Mouse (Mus musculus) forebrain, embryonic 11.5 days (tissue): ENCODE results near the gene Majin. TPM values are rescaled to one million over a fixed set of nuclear protein-coding genes. Genes with fewer than 3 reads are reported as not detected.

Experiments used
- ATAC-seq: fragments of 200-750 bp; cut with Nextera tagmentation; replicated peaks from 2 replicates; pipeline ENCODE4 v1.8.0; 2017; ENCODE audit warnings: moderate TSS enrichment; ENCODE audit not compliant: low FRiP score
- DNase-seq: peaks from one replicate; pipeline ENCODE4 v3.0.0-alpha.2; 2017; ENCODE audit warnings: low spot score
- H3K27ac ChIP-seq: fragments of 300-500 bp; sonication (generic); 2 replicates; pipeline ENCODE4 v1.5.1; 2014; ENCODE audit warnings: low read depth, low read length
- H3K27me3 ChIP-seq: fragments of 300-500 bp; sonication (generic); 2 replicates; pipeline ENCODE4 v1.6.1; 2014; ENCODE audit warnings: mild to moderate bottlenecking, low read length, mixed read lengths; ENCODE audit not compliant: control insufficient read depth, insufficient read depth
- H3K36me3 ChIP-seq: fragments of 300-500 bp; sonication (generic); 2 replicates; pipeline ENCODE4 v1.6.1; 2014; ENCODE audit warnings: mild to moderate bottlenecking, low read length, moderate library complexity, mixed read lengths; ENCODE audit not compliant: control insufficient read depth, insufficient read depth
- H3K4me1 ChIP-seq: fragments of 300-500 bp; sonication (generic); replicated peaks from 2 replicates; pipeline ENCODE4 v1.6.1; 2014; ENCODE audit warnings: low read length, mixed read lengths; ENCODE audit not compliant: control insufficient read depth, insufficient read depth
- H3K4me2 ChIP-seq: fragments of 300-500 bp; sonication (generic); 2 replicates; pipeline ENCODE4 v1.6.1; 2014; ENCODE audit warnings: low read depth, mild to moderate bottlenecking, low read length, moderate library complexity, mixed read lengths; ENCODE audit not compliant: severe bottlenecking
- H3K4me3 ChIP-seq: fragments of 300-500 bp; sonication (generic); 2 replicates; pipeline ENCODE4 v1.5.1; 2014; ENCODE audit warnings: low read depth, low read length
- H3K9ac ChIP-seq: fragments of 300-500 bp; sonication (generic); 2 replicates; pipeline ENCODE4 v1.6.1; 2014; ENCODE audit warnings: low read length
- H3K9me3 ChIP-seq: fragments of 300-500 bp; sonication (generic); 2 replicates; pipeline ENCODE4 v1.6.1; 2016; ENCODE audit warnings: low read length, mixed read lengths; ENCODE audit not compliant: control insufficient read depth
- WGBS: fragments of 180-500 bp; shearing (Covaris S2); extraction: QIAGEN DNeasy Blood & Tissue Kit; methylation state at CpG from one replicate; pipeline ENCODE4 v1.1.7; 2014; 5-methylcytosine and 5-hydroxymethylcytosine counted together
- polyA plus RNA-seq: library from polyadenylated mRNA; unstranded; fragments of >200 nt; fragmentation: Nextera tagmentation; extraction: Ambion mirVana; gene quantifications from 2 replicates; pipeline ENCODE4 v1.2.1, GENCODE M21; 2014

The Majin gene
- polyA plus RNA-seq = not detected in 2 replicates

DNA sequence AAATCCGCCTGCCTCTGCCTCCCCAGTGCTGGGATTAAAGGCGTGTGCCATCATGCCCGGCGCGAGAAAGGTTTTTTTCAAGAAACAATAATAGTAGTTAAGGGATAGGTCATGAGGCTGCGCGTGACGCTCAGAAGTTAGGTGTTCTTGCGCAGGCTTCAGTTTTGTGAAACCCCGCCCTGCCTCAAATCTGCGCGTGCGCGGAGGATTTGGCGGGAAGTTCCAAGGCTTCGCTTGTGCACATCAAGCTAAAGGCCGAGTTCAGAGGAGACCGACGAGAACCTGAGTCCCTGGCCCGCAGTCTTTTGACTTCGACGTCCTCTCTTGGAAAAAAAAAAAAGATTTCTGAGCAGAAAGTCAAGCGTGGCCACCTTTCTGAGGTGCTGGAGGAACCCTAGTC is at the start of gene Majin:
Gene Majin (plus strand): TSS at position 258 of the 400 bp plus-strand sequence.
- H3K9ac ChIP-seq = no peak within 1 kb of the TSS
- no peak within 1 kb of the TSS for H3K4me2 ChIP-seq
- H3K4me1 ChIP-seq = no peaks in the 10 kb centered on the region
- H3K4me3 ChIP-seq = no peak within 1 kb of the TSS
- H3K36me3 ChIP-seq = no peaks in the 10 kb centered on the region
- DNase-seq = no peak
- no peaks in the 10 kb centered on the region for H3K9me3 ChIP-seq
- ATAC-seq = no peak
- no peaks in the 10 kb centered on the region for H3K27me3 ChIP-seq
- H3K27ac ChIP-seq = no peak within 1 kb of the TSS
- WGBS = 89% methylated on average over 23 of the region's 23 CpGs

DNA sequence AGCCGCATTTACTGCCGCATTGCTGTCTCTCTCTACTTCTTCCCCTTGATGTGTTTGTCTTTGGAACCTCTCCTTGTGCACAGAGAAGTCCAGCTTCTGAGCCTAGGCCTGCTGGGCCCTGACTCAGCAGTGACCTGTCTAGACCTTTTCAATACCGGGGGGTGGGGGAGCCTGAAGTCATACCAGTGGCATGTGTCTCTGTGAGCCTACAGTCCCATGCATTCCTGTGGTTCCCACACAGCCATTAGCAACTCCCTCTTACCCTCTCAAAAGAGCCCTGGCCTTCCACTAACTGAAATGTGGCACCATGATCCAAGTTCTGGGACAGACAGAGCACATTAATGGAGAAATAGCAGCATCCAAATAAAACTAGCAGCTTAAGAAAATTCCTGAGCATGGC is 47.8 kb upstream of the Majin start:
- Histone ChIP-seq H3K9ac (no peak overlapping the region), H3K27ac (no peak overlapping the region), H3K4me3 (no peak overlapping the region), H3K4me2 (no peak overlapping the region), H3K4me1 (0 out of 2 replicates have a peak, but pooled peaks cover 6% of the 10 kb centered on the region), H3K27me3 (no peaks in the 10 kb centered on the region), H3K36me3 (no peaks in the 10 kb centered on the region), H3K9me3 (no peaks in the 10 kb centered on the region)
- DNase-seq (no peak), ATAC-seq (no peak)
- 87% methylated on average over 3 of the region's 3 CpGs for WGBS

DNA sequence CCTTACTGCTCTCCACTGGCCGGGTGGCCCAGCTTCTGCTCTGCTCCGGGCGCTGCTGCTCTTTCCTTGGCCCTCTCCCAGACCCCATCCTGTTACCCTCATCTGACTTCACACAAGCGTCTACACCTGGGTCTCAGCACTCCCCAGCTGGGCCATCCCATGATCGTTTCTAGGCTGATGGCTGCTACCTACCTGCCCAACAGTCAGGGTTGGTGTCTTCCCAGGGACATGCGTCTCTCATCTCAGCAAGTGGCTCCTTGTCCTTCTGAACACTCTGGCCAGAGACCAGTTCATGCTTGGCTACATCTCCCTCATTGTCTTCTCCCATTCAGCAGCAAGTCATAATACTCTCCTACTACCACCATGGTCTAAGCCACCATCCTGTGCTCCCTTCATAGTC is 44.5 kb upstream of the Majin start:
- DNase-seq (no peak), ATAC-seq (no peak)
- no peak overlapping the region; the same call in 1 of the 2 replicates for H3K27ac ChIP-seq
- no peaks in the 10 kb centered on the region for H3K9me3 ChIP-seq
- no peaks in the 10 kb centered on the region for H3K27me3 ChIP-seq
- H3K36me3 ChIP-seq = no peaks in the 10 kb centered on the region
- 90% methylated on average over 6 of the region's 6 CpGs for WGBS
- H3K4me2 ChIP-seq = peak overlapping the region; percentile 79
- no peak overlapping the region for H3K4me3 ChIP-seq
- H3K9ac ChIP-seq = peak overlapping the region; percentile 83; the same call in 1 of the 2 replicates
- H3K4me1 ChIP-seq = 0 out of 2 replicates have a peak, but pooled peaks cover 6% of the 10 kb centered on the region

DNA sequence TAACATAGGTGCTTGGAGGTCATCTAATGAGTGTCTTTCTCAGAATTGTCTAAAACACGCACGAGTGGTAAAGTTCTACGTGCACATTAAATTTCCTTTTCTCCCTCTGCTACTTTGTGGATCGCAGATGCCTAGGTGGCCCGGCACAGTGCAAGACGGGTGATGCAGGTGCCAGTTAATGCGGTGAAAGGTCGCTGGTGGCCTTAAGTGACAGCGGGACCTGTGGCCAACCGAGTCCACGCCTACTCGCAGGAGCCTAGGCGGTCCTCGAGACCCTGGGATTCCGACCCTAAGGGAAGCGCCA is 43.9 kb upstream of the Majin start:
- Histone ChIP-seq H3K27me3 (no peaks in the 10 kb centered on the region), H3K9me3 (no peaks in the 10 kb centered on the region), H3K4me3 (peak overlapping the region; percentile 68), H3K4me1 (0 out of 2 replicates have a peak, but pooled peaks cover 6% of the 10 kb centered on the region), H3K27ac (peak overlapping the region; percentile 97), H3K9ac (peak overlapping the region; percentile 83), H3K36me3 (no peaks in the 10 kb centered on the region), H3K4me2 (peak overlapping the region; percentile 79)
- no peak for DNase-seq
- 8% methylated on average over 16 of the region's 16 CpGs for WGBS
- no peak for ATAC-seq

DNA sequence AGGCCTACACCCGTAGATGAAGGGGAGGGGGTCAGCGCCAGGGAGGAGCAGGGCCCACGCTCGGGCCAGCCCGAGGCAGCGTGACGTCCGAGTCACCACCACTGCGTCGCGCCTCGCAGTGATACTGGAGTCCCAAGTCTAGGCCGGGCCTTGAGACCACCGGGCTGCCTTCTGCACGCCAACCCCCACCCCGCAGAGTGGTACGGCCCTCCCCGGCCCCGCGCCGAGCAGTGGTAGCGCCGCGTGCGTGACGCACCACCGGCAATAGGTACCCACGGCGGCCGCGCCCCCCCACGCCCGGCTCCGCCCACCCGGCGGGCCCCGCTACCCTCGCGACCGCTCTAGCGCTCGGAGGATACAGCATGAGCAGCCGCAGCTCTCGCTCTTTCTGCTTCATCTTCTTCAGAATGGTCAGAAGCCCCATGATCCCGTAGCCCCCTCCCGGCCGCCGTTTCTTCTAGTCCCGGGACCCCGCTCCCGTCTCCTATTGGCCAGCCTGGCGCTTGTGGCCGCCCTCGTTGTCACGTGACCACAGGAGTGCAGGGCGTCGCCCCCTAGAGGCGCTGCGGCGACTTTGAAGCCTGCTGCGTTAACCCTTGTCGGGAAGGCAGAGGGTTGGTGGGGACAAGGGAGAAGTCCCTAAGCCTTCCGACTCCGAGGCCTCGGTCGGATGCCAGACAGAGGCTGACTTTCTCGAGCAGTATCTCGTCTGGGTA is 43.4 kb upstream of the Majin start, which contains the start of gene Batf2:
Gene Batf2 (plus strand): TSS at position 306 of the 716 bp plus-strand sequence.
- peak; percentile 93 for ATAC-seq
- Histone ChIP-seq H3K4me2 (peak within 1 kb of the TSS; percentile 79), H3K27ac (peak within 1 kb of the TSS; percentile 97), H3K9ac (peak within 1 kb of the TSS; percentile 83), H3K27me3 (no peaks in the 10 kb centered on the region), H3K9me3 (no peaks in the 10 kb centered on the region), H3K4me1 (0 out of 2 replicates have a peak, but pooled peaks cover 6% of the 10 kb centered on the region), H3K36me3 (no peaks in the 10 kb centered on the region), H3K4me3 (peak within 1 kb of the TSS; percentile 68)
- WGBS = under 1% methylated on average over 68 of the region's 68 CpGs
- peak; percentile 97 for DNase-seq

DNA sequence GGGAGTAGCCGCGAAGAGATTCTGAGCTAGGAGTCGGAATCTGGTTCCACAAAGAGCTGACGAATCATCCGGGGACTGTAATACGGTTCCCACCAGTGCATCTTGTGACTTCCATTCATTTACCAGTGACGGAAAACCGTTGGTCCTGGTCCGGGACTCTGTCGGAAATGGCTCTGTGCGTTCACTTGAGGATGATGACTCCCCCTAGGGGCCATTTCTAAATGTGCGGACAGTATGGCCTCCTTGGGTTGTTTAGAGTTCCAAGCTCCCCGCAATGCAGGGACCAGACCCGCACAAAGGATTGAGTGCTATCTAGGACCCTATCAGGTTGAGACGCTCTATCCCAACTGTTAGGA is 42.8 kb upstream of the Majin start, which contains the start of gene Arl2:
Gene Arl2 (minus strand): TSS at position 155 of the 356 bp plus-strand sequence.
- ATAC-seq (peak; percentile 72), DNase-seq (peak; percentile 87)
- 2% methylated on average over 15 of the region's 15 CpGs for WGBS
- peak within 1 kb of the TSS; percentile 79 for H3K4me2 ChIP-seq
- peak within 1 kb of the TSS; percentile 97 for H3K27ac ChIP-seq
- H3K9ac ChIP-seq = peak within 1 kb of the TSS; percentile 83
- H3K4me3 ChIP-seq = peak within 1 kb of the TSS; percentile 68
- no peaks in the 10 kb centered on the region for H3K36me3 ChIP-seq
- 0 out of 2 replicates have a peak, but pooled peaks cover 6% of the 10 kb centered on the region for H3K4me1 ChIP-seq
- H3K9me3 ChIP-seq = no peaks in the 10 kb centered on the region
- H3K27me3 ChIP-seq = no peaks in the 10 kb centered on the region

DNA sequence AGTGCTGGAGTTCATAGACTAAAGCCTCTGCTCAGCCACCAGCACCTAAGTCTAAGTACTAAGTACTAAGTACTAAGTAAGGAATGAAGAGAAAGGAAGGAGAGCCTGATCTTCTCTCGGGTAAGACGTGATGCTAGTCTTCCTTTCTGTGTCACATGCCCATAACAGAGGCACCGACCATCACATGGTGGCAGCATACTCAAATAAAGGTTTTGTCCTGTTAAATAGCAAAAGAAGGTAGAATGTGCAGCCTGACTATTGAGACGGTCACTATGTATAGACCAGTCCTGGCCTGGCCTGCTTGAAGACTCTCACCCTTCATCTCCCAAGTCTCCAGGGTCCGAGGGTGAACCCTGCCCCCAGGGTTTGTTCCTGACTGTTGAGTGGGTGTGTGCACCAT is 39.3 kb upstream of the Majin start:
- ATAC-seq (no peak), DNase-seq (no peak)
- Histone ChIP-seq H3K36me3 (no peaks in the 10 kb centered on the region), H3K9me3 (no peaks in the 10 kb centered on the region), H3K9ac (no peak overlapping the region), H3K27me3 (no peaks in the 10 kb centered on the region), H3K4me3 (no peak overlapping the region), H3K27ac (no peak overlapping the region), H3K4me2 (no peak overlapping the region), H3K4me1 (0 out of 2 replicates have a peak, but pooled peaks cover 4% of the 10 kb centered on the region)
- 86% methylated on average over 5 of the region's 5 CpGs for WGBS

DNA sequence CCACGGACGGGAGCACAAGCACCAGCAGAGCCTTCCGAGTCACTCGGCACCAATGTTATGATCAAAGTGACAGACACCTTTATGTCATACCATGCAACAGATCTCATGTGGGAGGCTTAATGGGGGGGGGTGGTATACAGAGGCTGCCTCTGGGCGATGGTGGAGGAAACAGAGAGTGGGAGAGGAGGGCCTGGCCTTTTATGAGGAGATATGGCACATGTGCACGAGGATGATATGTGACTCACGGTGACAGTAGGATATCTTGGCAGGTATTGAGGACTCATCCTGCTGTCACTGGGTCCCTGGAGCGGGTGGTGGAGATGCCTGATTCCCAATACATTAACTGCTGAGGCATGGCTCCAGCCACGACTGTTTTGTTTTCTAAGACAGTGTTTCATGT is 29.0 kb upstream of the Majin start:
- DNase-seq = no peak
- no peak for ATAC-seq
- Histone ChIP-seq H3K9me3 (no peaks in the 10 kb centered on the region), H3K4me1 (no peaks in the 10 kb centered on the region), H3K9ac (no peak overlapping the region), H3K36me3 (no peaks in the 10 kb centered on the region), H3K27me3 (no peaks in the 10 kb centered on the region), H3K4me2 (no peak overlapping the region), H3K4me3 (no peak overlapping the region), H3K27ac (no peak overlapping the region)
- WGBS = 85% methylated on average over 9 of the region's 9 CpGs

DNA sequence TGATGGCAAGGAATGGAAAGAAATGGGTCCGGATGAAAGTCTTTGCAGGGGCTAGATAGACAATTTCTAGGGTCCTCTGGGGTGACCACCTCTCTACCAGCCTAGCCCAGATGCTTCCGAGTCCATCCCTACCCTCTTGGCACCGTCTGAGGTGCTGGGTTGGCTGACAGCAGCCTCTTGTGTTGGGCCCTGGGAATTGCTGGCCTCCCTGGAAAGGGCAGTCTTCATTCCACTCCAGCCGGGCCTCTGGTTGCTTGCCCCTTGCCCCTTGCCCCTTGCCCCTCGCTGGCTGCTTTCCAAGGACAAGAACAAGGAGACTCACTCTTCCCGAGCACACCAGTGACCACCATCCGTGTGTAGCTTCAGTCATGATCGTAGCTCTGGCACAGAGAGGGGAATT is 27.8 kb upstream of the Majin start:
- no peaks in the 10 kb centered on the region for H3K36me3 ChIP-seq
- 68% methylated on average over 8 of the region's 8 CpGs for WGBS
- H3K27me3 ChIP-seq = no peaks in the 10 kb centered on the region
- no peak overlapping the region for H3K9ac ChIP-seq
- DNase-seq (no peak), ATAC-seq (no peak)
- no peak overlapping the region for H3K4me3 ChIP-seq
- no peak overlapping the region for H3K27ac ChIP-seq
- H3K4me2 ChIP-seq = no peak overlapping the region
- no peaks in the 10 kb centered on the region for H3K9me3 ChIP-seq
- no peaks in the 10 kb centered on the region for H3K4me1 ChIP-seq
